Mouse (Mus musculus) neutrophil, adult 83 days (primary cell): ENCODE results near the gene Lrrc43. TPM values are rescaled to one million over a fixed set of nuclear protein-coding genes. Genes with fewer than 3 reads are reported as not detected.

Experiments
- total RNA-seq, 2 experiments: library from RNA; stranded (reverse); gene quantifications; one replicate each; pipeline ENCODE4 v1.2.4; 2023

The Lrrc43 gene
- not detected for total RNA-seq

GRCm38 (mm10) chr5:123489112-123489785 is at the start of gene Lrrc43, which contains the start of gene Il31:
Gene Lrrc43 (plus strand): TSS chr5:123489305.
Gene Il31 (minus strand): TSS chr5:123489489.

GRCm38 (mm10) chr5:123510160-123510559 is 21.1 kb downstream of the Lrrc43 start, which contains the start of gene B3gnt4:
Gene B3gnt4 (plus strand): TSS chr5:123510460.

GRCm38 (mm10) chr5:123523692-123524392 is 34.7 kb downstream of the Lrrc43 start, which contains the start of gene Diablo:
Gene Diablo (minus strand): TSS chr5:123524176.

GRCm38 (mm10) chr5:123525281-123525680 is 36.2 kb downstream of the Lrrc43 start, which contains the start of gene Gm49027:
Gene Gm49027 (minus strand): TSS chr5:123525488.

Other genes starting within 250 kb of the Lrrc43 start
- gene Wdr66, start 237.2 kb upstream of the Lrrc43 start, total RNA-seq: under 1 TPM; 0.13 to 0.15 TPM
- gene Bcl7a, start 145.5 kb upstream of the Lrrc43 start, total RNA-seq: 1 to 10 TPM; 5.6 to 8.2 TPM
- gene Mlxip, start 94.5 kb upstream of the Lrrc43 start, total RNA-seq: 10 to 100 TPM; 36.5 to 38.2 TPM
- gene Il31, start 184 bp downstream of the Lrrc43 start, total RNA-seq: not detected
- gene B3gnt4, start 21.2 kb downstream of the Lrrc43 start, total RNA-seq: not detected
- 10 to 100 TPM; 23.9 to 27.1 TPM for gene Diablo, start 34.9 kb downstream of the Lrrc43 start, total RNA-seq
- 1 to 10 TPM; 1.4 to 2.4 TPM for gene Gm49027, start 36.2 kb downstream of the Lrrc43 start, total RNA-seq
- 10 to 100 TPM; 26.2 to 27.9 TPM for gene Vps33a, start 83.7 kb downstream of the Lrrc43 start, total RNA-seq
- 10 to 100 TPM; 83.3 to 95.2 TPM for gene Clip1, start 195.3 kb downstream of the Lrrc43 start, total RNA-seq
- 100 to 1,000 TPM in 1 of 2 experiments, 10 to 100 TPM in 1; 99.9 to 105 TPM for gene Zcchc8, start 231.8 kb downstream of the Lrrc43 start, total RNA-seq